Mouse (Mus musculus) hindbrain, embryonic 16.5 days (tissue): ENCODE data around the gene Ms4a13. TPM values are rescaled to one million over a fixed set of nuclear protein-coding genes. Genes with fewer than 3 reads are reported as not detected.

Source experiments
- ATAC-seq: fragments of 200-750 bp; cut with Nextera tagmentation; 2 replicates; pipeline ENCODE4 v1.8.0; 2017; ENCODE audit warnings: moderate TSS enrichment, moderate library complexity
- H3K27ac ChIP-seq: fragments of 300-500 bp; sonication (generic); 2 replicates; pipeline ENCODE4 v1.5.1; 2014; ENCODE audit warnings: low read depth, mild to moderate bottlenecking, control low read depth, low read length, moderate library complexity
- H3K27me3 ChIP-seq: fragments of 300-500 bp; sonication (generic); replicated peaks from 2 replicates; pipeline ENCODE4 v1.6.1; 2014; ENCODE audit warnings: low read length; ENCODE audit not compliant: control insufficient read depth, insufficient read depth
- H3K36me3 ChIP-seq: fragments of 300-500 bp; sonication (generic); 2 replicates; pipeline ENCODE4 v1.6.1; 2014; ENCODE audit warnings: mild to moderate bottlenecking, low read length, moderate library complexity, mixed read lengths; ENCODE audit not compliant: control insufficient read depth, insufficient read depth
- H3K4me1 ChIP-seq: fragments of 300-500 bp; sonication (generic); 2 replicates; pipeline ENCODE4 v1.6.1; 2014; ENCODE audit warnings: low read depth, low read length; ENCODE audit not compliant: control insufficient read depth, insufficient read depth
- H3K4me2 ChIP-seq: fragments of 300-500 bp; sonication (generic); 2 replicates; pipeline ENCODE4 v1.6.1; 2014; ENCODE audit warnings: mild to moderate bottlenecking, low read length, control low read depth, moderate library complexity
- H3K4me3 ChIP-seq: fragments of 300-500 bp; sonication (generic); 2 replicates; pipeline ENCODE4 v1.5.1; 2014; ENCODE audit warnings: mild to moderate bottlenecking, low read length, control low read depth, moderate library complexity
- H3K9ac ChIP-seq: fragments of 300-500 bp; sonication (generic); 2 replicates; pipeline ENCODE4 v1.6.1; 2014; ENCODE audit warnings: low read depth, mild to moderate bottlenecking, control low read depth, low read length, moderate library complexity
- H3K9me3 ChIP-seq: fragments of 300-500 bp; sonication (generic); 2 replicates; pipeline ENCODE4 v1.6.1; 2014; ENCODE audit warnings: mild to moderate bottlenecking, low read length, moderate library complexity; ENCODE audit not compliant: control insufficient read depth
- WGBS: fragments of 180-500 bp; shearing (Covaris S2); extraction: QIAGEN DNeasy Blood & Tissue Kit; methylation state at CpG from one replicate; pipeline ENCODE4 v1.1.7; 2014; 5-methylcytosine and 5-hydroxymethylcytosine counted together
- polyA plus RNA-seq: library from polyadenylated mRNA; unstranded; fragments of >200 nt; fragmentation: Nextera tagmentation; extraction: Ambion mirVana; gene quantifications from 2 replicates; pipeline ENCODE4 v1.2.1, GENCODE M21; 2015

Gene Ms4a13
- polyA plus RNA-seq, result not detected in 2 replicates

- ATAC-seq, result no peak
- Histone ChIP-seq H3K4me3 (no peak within 1 kb of the TSS), H3K27ac (no peak within 1 kb of the TSS), H3K4me2 (no peak within 1 kb of the TSS), H3K9ac (no peak within 1 kb of the TSS), H3K36me3 (no peaks in the 10 kb centered on the region), H3K4me1 (no peaks in the 10 kb centered on the region), H3K9me3 (no peaks in the 10 kb centered on the region), H3K27me3 (no peaks in the 10 kb centered on the region)
- whole genome bisulfite sequencing, result 67% methylated on average over 12 of the region's 12 CpGs
Observed at GRCm38 (mm10) chr19:11196546-11196945, at the start of gene Ms4a13. Gene Ms4a13, minus strand, starts transcription at chr19:11196737.

DNA sequence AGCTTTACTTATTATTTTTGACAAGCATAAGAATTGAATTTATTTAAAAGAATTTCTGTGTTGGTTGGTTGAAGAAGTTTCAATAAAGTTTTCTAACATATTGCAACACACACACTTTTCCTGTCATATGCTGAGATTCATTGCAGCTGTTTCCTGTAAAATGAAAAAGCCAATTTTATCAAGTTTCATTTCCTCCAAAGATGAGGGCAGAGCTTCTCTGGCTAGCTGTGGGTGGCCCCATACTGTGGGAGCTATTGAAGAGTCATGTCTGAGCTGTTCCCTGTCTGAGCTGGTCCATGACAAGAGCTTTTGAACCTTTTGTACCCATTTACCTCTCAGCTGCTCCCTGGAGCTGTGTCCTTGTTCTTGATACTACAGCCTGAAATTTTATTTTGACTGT lies 47.7 kb upstream of the Ms4a13 start:
- no peaks in the 10 kb centered on the region for H3K9me3 ChIP-seq
- H3K9ac ChIP-seq, result no peak overlapping the region
- no peaks in the 10 kb centered on the region for H3K4me1 ChIP-seq
- no peak overlapping the region for H3K27ac ChIP-seq
- H3K4me2 ChIP-seq, result no peak overlapping the region
- no peaks in the 10 kb centered on the region for H3K36me3 ChIP-seq
- no peak overlapping the region for H3K4me3 ChIP-seq
- H3K27me3 ChIP-seq, result no peaks in the 10 kb centered on the region
- no peak for ATAC-seq

DNA sequence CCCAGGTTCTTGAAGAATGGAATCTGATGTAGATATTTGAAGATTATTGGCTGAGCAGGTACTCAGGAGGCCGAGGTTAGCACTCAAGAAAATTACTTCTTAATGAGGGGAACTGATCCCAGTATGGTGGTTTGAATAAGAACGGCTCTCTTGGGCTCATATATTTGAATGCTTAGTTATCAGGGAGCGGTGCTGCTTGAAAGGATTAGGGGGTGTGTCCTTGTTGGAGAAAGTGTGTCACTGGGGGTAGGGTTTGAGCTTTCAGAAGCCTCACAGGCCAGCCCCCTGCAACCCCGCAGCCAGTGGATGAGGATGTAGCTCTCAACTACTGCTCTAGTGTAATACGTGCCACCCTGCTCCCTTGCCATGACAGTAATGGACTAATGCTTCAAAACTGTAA lies 46.0 kb upstream of the Ms4a13 start:
- H3K4me2 ChIP-seq, result no peak overlapping the region
- no peaks in the 10 kb centered on the region for H3K36me3 ChIP-seq
- peak; percentile 93 for ATAC-seq

GRCm38 (mm10) chr19:11235820-11236219 lies 39.3 kb upstream of the Ms4a13 start:
- H3K4me1 ChIP-seq, result no peaks in the 10 kb centered on the region

More for the DNA sequence above, 46.0 kb upstream of the Ms4a13 start:
- no peak overlapping the region for H3K27ac ChIP-seq
- H3K27me3 ChIP-seq, result no peaks in the 10 kb centered on the region
- H3K9me3 ChIP-seq, result no peaks in the 10 kb centered on the region
- no peak overlapping the region for H3K4me3 ChIP-seq
- H3K9ac ChIP-seq, result no peak overlapping the region
- no peaks in the 10 kb centered on the region for H3K4me1 ChIP-seq
- 59% methylated on average over 5 of the region's 5 CpGs for WGBS

DNA sequence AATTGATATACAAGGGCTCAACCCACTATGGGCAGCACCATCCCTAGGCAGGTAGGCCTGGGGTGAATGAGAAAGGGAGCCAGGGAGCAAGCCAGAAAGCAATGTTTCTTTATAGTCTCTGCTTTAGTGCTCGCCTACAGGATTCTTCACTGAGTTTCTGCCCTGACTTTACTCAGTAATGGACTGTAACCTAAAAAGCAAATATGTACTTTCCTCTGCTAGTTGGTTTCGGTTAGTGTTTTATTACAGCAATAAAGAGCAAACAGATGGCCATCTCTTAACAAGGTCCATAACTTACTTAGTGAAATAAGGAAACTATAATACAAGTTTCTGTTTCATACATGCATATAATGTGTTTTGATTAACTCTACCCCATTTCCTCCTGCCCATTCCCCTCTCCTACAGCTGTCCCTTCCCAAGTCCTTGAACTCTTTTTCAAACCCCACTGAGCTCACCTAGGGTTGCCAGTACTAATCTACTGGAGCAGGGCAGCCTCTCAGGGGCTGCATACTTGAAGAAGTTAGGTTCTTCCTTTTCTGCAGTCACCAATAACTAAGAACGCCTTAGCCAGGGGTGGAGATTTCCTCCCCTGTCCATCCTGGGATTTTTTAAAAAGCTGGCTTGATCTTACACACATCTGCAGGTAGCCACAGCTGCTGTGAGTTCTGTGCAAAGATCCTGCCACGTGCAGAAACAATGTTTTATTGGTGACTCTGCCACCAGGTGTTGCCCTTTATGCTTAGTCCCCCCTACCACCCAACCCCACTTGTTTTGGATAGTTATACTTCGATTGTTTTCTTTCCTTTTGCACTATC lies 38.6 kb upstream of the Ms4a13 start:
- Histone ChIP-seq H3K4me3 (no peak overlapping the region), H3K27me3 (no peaks in the 10 kb centered on the region), H3K36me3 (no peaks in the 10 kb centered on the region), H3K9ac (no peak overlapping the region), H3K27ac (no peak overlapping the region), H3K9me3 (no peaks in the 10 kb centered on the region), H3K4me1 (no peaks in the 10 kb centered on the region), H3K4me2 (no peak overlapping the region)
- no peak for ATAC-seq
- 81% methylated on average over 5 of the region's 5 CpGs for WGBS

More at GRCm38 (mm10) chr19:11235820-11236219, 39.3 kb upstream of the Ms4a13 start:
- no peaks in the 10 kb centered on the region for H3K27me3 ChIP-seq
- H3K9ac ChIP-seq, result no peak overlapping the region
- H3K4me2 ChIP-seq, result no peak overlapping the region
- no peaks in the 10 kb centered on the region for H3K36me3 ChIP-seq
- no peak overlapping the region for H3K4me3 ChIP-seq
- no peak for ATAC-seq
- H3K27ac ChIP-seq, result no peak overlapping the region
- H3K9me3 ChIP-seq, result no peaks in the 10 kb centered on the region

- H3K27ac ChIP-seq, result no peak overlapping the region
- no peak overlapping the region for H3K4me2 ChIP-seq
- H3K4me3 ChIP-seq, result no peak overlapping the region
- H3K27me3 ChIP-seq, result no peaks in the 10 kb centered on the region
- H3K9me3 ChIP-seq, result no peaks in the 10 kb centered on the region
- WGBS, result 80% methylated on average over 5 of the region's 5 CpGs
- ATAC-seq, result no peak
- H3K4me1 ChIP-seq, result no peaks in the 10 kb centered on the region
- no peaks in the 10 kb centered on the region for H3K36me3 ChIP-seq
- H3K9ac ChIP-seq, result no peak overlapping the region
Observed at GRCm38 (mm10) chr19:11234244-11234643, 37.7 kb upstream of the Ms4a13 start.

GRCm38 (mm10) chr19:11232348-11232747 lies 35.8 kb upstream of the Ms4a13 start, which contains the start of gene Ms4a12:
Gene Ms4a12, minus strand, starts transcription at chr19:11232448.
- H3K36me3 ChIP-seq, result no peaks in the 10 kb centered on the region
- H3K9me3 ChIP-seq, result no peaks in the 10 kb centered on the region
- H3K9ac ChIP-seq, result no peak within 1 kb of the TSS
- H3K4me1 ChIP-seq, result no peaks in the 10 kb centered on the region
- 74% methylated on average over 5 of the region's 5 CpGs for WGBS
- H3K27ac ChIP-seq, result no peak within 1 kb of the TSS
- H3K4me3 ChIP-seq, result no peak within 1 kb of the TSS
- H3K4me2 ChIP-seq, result no peak within 1 kb of the TSS
- no peaks in the 10 kb centered on the region for H3K27me3 ChIP-seq
- no peak for ATAC-seq

DNA sequence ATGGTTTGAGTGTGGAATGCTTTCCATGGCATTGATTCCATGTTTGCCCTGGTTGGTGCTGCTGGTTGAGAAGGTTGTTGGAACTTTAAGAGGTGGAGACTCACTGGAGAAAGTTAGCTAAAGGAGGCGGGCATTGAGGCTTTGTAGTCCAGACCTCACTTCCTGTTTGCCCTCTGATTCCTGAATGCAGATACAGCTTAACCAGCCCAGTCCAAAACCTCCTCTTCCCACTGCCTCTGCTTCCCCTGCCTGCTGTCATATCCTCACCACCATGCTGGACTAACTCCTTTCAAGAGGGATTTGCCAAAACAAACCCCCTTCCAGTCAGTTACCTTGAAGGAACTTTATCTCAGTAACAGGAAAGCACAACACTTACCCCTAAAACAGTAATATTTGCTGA lies 4.0 kb downstream of the Ms4a13 start:
- no peaks in the 10 kb centered on the region for H3K4me1 ChIP-seq
- 70% methylated on average over 1 of the region's 1 CpGs for WGBS

GRCm38 (mm10) chr19:11184121-11184520 lies 12.4 kb downstream of the Ms4a13 start:
- no peak overlapping the region for H3K27ac ChIP-seq
- H3K27me3 ChIP-seq, result no peaks in the 10 kb centered on the region
- no peak overlapping the region for H3K4me3 ChIP-seq
- H3K4me2 ChIP-seq, result no peak overlapping the region
- no peak for ATAC-seq
- no peak overlapping the region for H3K9ac ChIP-seq
- H3K9me3 ChIP-seq, result no peaks in the 10 kb centered on the region
- H3K4me1 ChIP-seq, result no peaks in the 10 kb centered on the region
- 18% methylated on average over 5 of the region's 5 CpGs for WGBS
- no peaks in the 10 kb centered on the region for H3K36me3 ChIP-seq

More for the DNA sequence above, 4.0 kb downstream of the Ms4a13 start:
- Histone ChIP-seq H3K4me2 (no peak overlapping the region), H3K9me3 (no peaks in the 10 kb centered on the region), H3K27me3 (no peaks in the 10 kb centered on the region), H3K9ac (no peak overlapping the region), H3K27ac (no peak overlapping the region), H3K36me3 (no peaks in the 10 kb centered on the region), H3K4me3 (no peak overlapping the region)
- no peak for ATAC-seq
